Mouse (Mus musculus): ENCODE measurements around the gene Cldn7. TPM values are rescaled to one million over a fixed set of nuclear protein-coding genes. Genes with fewer than 3 reads are reported as not detected.

Cldn7 gene
- polyA plus RNA-seq, 1 experiment from 2014 or later, result 5.7 TPM

- 93% methylated on average over 8 of the region's 8 CpGs for WGBS
- no peak overlapping the region for H3K4me2 ChIP-seq
- H3K36me3 ChIP-seq (replicated peaks), result peaks cover 56% of the 10 kb centered on the region
Observed at GRCm38 (mm10) chr11:69984431-69984830, 19.9 kb downstream of the Cldn7 start.

GRCm38 (mm10) chr11:69989949-69990348, 25.4 kb downstream of the Cldn7 start:
- WGBS, result 86% methylated on average over 8 of the region's 8 CpGs
- Histone ChIP-seq H3K4me3 (replicated peaks) (no peak overlapping the region), H3K4me1 (peaks cover 19% of the 10 kb centered on the region), H3K9me3 (no peaks in the 10 kb centered on the region), H3K9ac (no peak overlapping the region), H3K27ac (no peak overlapping the region), H3K4me2 (no peak overlapping the region), H3K27me3 (no peaks in the 10 kb centered on the region), H3K36me3 (replicated peaks) (peaks cover 64% of the 10 kb centered on the region)
- ATAC-seq (ENCODE audit: low FRiP score), result no peak

More at GRCm38 (mm10) chr11:69984431-69984830, 19.9 kb downstream of the Cldn7 start:
- Histone ChIP-seq H3K9ac (no peak overlapping the region), H3K9me3 (no peaks in the 10 kb centered on the region), H3K4me1 (peaks cover 27% of the 10 kb centered on the region), H3K4me3 (replicated peaks) (no peak overlapping the region), H3K27me3 (no peaks in the 10 kb centered on the region), H3K27ac (no peak overlapping the region)
- no peak for ATAC-seq (ENCODE audit: low FRiP score)

- Histone ChIP-seq H3K27ac (peak within 1 kb of the TSS; percentile 94), H3K9me3 (no peaks in the 10 kb centered on the region), H3K4me1 (peaks cover 21% of the 10 kb centered on the region), H3K9ac (peak within 1 kb of the TSS; percentile 91), H3K36me3 (replicated peaks) (peaks cover 55% of the 10 kb centered on the region), H3K4me2 (peak within 1 kb of the TSS; percentile 72), H3K4me3 (replicated peaks) (peak within 1 kb of the TSS; percentile 75), H3K27me3 (no peaks in the 10 kb centered on the region)
- under 1% methylated on average over 40 of the region's 40 CpGs for WGBS
- peak; percentile 73 for ATAC-seq (ENCODE audit: low FRiP score)
Observed at GRCm38 (mm10) chr11:69990850-69991691, 26.5 kb downstream of the Cldn7 start, which contains the start of gene Gabarap. TSS of gene Gabarap (plus strand) at chr11:69991143.

GRCm38 (mm10) chr11:69991711-69992110, 27.1 kb downstream of the Cldn7 start:
- Histone ChIP-seq H3K9ac (peak overlapping the region; percentile 91), H3K9me3 (no peaks in the 10 kb centered on the region), H3K4me2 (peak overlapping the region; percentile 72), H3K27ac (peak overlapping the region; percentile 94), H3K36me3 (replicated peaks) (peaks cover 49% of the 10 kb centered on the region), H3K27me3 (no peaks in the 10 kb centered on the region), H3K4me1 (peaks cover 21% of the 10 kb centered on the region), H3K4me3 (replicated peaks) (peak overlapping the region; percentile 75)
- WGBS, result 1% methylated on average over 15 of the region's 15 CpGs
- ATAC-seq (ENCODE audit: low FRiP score), result peak; percentile 24

- WGBS, result 87% methylated on average over 10 of the region's 10 CpGs
- ATAC-seq (ENCODE audit: low FRiP score), result no peak
- H3K4me2 ChIP-seq, result peak overlapping the region; percentile 72
- peak overlapping the region; percentile 91 for H3K9ac ChIP-seq
- H3K36me3 ChIP-seq (replicated peaks), result peaks cover 44% of the 10 kb centered on the region
- no peak overlapping the region for H3K27ac ChIP-seq
- no peaks in the 10 kb centered on the region for H3K27me3 ChIP-seq
- peaks cover 23% of the 10 kb centered on the region for H3K4me1 ChIP-seq
- peak overlapping the region; percentile 75 for H3K4me3 ChIP-seq (replicated peaks)
- no peaks in the 10 kb centered on the region for H3K9me3 ChIP-seq
Observed at GRCm38 (mm10) chr11:69992396-69992795, 27.8 kb downstream of the Cldn7 start.

GRCm38 (mm10) chr11:69992932-69993331, 28.4 kb downstream of the Cldn7 start:
- no peak overlapping the region; the same call in 1 of the 2 replicates for H3K9ac ChIP-seq
- H3K36me3 ChIP-seq (replicated peaks), result peaks cover 42% of the 10 kb centered on the region

GRCm38 (mm10) chr11:69994401-69995090, 30.0 kb downstream of the Cldn7 start:
- Histone ChIP-seq H3K4me2 (peak overlapping the region; percentile 60; the same call in 1 of the 2 replicates), H3K36me3 (replicated peaks) (peaks cover 42% of the 10 kb centered on the region), H3K4me1 (peaks cover 36% of the 10 kb centered on the region), H3K9ac (no peak overlapping the region), H3K27ac (no peak overlapping the region), H3K9me3 (no peaks in the 10 kb centered on the region), H3K4me3 (replicated peaks) (no peak overlapping the region; the same call in 1 of the 2 replicates), H3K27me3 (no peaks in the 10 kb centered on the region)
- no peak for ATAC-seq (ENCODE audit: low FRiP score)
- 87% methylated on average over 11 of the region's 11 CpGs for WGBS

More at GRCm38 (mm10) chr11:69992932-69993331, 28.4 kb downstream of the Cldn7 start:
- H3K4me3 ChIP-seq (replicated peaks), result no peak overlapping the region
- no peak for ATAC-seq (ENCODE audit: low FRiP score)
- peak overlapping the region; percentile 72 for H3K4me2 ChIP-seq
- H3K9me3 ChIP-seq, result no peaks in the 10 kb centered on the region
- no peak overlapping the region for H3K27ac ChIP-seq
- H3K4me1 ChIP-seq, result peaks cover 28% of the 10 kb centered on the region
- H3K27me3 ChIP-seq, result no peaks in the 10 kb centered on the region
- WGBS, result 87% methylated on average over 3 of the region's 3 CpGs

GRCm38 (mm10) chr11:69995391-69995960, 30.9 kb downstream of the Cldn7 start, which contains the start of gene Phf23:
TSS of gene Phf23 (plus strand) at chr11:69995777.
- WGBS, result under 1% methylated on average over 36 of the region's 36 CpGs

GRCm38 (mm10) chr11:69996161-69997061, 31.8 kb downstream of the Cldn7 start:
- peaks cover 39% of the 10 kb centered on the region for H3K4me1 ChIP-seq
- peak overlapping the region; percentile 90 for H3K9ac ChIP-seq
- no peak for ATAC-seq (ENCODE audit: low FRiP score)

More at GRCm38 (mm10) chr11:69995391-69995960, 30.9 kb downstream of the Cldn7 start, which contains the start of gene Phf23:
- peak within 1 kb of the TSS; percentile 94 for H3K4me3 ChIP-seq (replicated peaks)
- peaks cover 39% of the 10 kb centered on the region for H3K4me1 ChIP-seq
- no peaks in the 10 kb centered on the region for H3K27me3 ChIP-seq
- H3K9me3 ChIP-seq, result no peaks in the 10 kb centered on the region
- peak within 1 kb of the TSS; percentile 90 for H3K9ac ChIP-seq
- H3K36me3 ChIP-seq (replicated peaks), result peaks cover 41% of the 10 kb centered on the region
- peak within 1 kb of the TSS; percentile 60 for H3K4me2 ChIP-seq
- ATAC-seq (ENCODE audit: low FRiP score), result peak; percentile 80
- H3K27ac ChIP-seq, result peak within 1 kb of the TSS; percentile 98

GRCm38 (mm10) chr11:69997070-69997509, 32.5 kb downstream of the Cldn7 start:
- H3K4me3 ChIP-seq (replicated peaks), result peak overlapping the region; percentile 94
- no peaks in the 10 kb centered on the region for H3K9me3 ChIP-seq
- peak; percentile 33 for ATAC-seq (ENCODE audit: low FRiP score)
- peak overlapping the region; percentile 90 for H3K9ac ChIP-seq
- peak overlapping the region; percentile 60 for H3K4me2 ChIP-seq
- no peaks in the 10 kb centered on the region for H3K27me3 ChIP-seq
- H3K4me1 ChIP-seq, result peaks cover 46% of the 10 kb centered on the region
- peaks cover 41% of the 10 kb centered on the region for H3K36me3 ChIP-seq (replicated peaks)
- peak overlapping the region; percentile 98 for H3K27ac ChIP-seq
- WGBS, result 2% methylated on average over 31 of the region's 44 CpGs

More at GRCm38 (mm10) chr11:69996161-69997061, 31.8 kb downstream of the Cldn7 start:
- Histone ChIP-seq H3K27me3 (no peaks in the 10 kb centered on the region), H3K27ac (peak overlapping the region; percentile 98), H3K4me3 (replicated peaks) (peak overlapping the region; percentile 94), H3K9me3 (no peaks in the 10 kb centered on the region), H3K36me3 (replicated peaks) (peaks cover 41% of the 10 kb centered on the region), H3K4me2 (peak overlapping the region; percentile 60)
- WGBS, result under 1% methylated on average over 64 of the region's 66 CpGs

All from forebrain, embryonic 12.5 days (tissue).